Mouse (Mus musculus): ENCODE results near the gene Taf5l. TPM values are rescaled to one million over a fixed set of nuclear protein-coding genes. Genes with fewer than 3 reads are reported as not detected.
"Not testable (repeated sequence)": the region's sequence is repeated elsewhere in the genome, so short reads cannot be mapped to it uniquely, and the experiment has no call there.

The Taf5l gene
- polyA plus RNA-seq, 1 experiment: 8.0 TPM

DNA sequence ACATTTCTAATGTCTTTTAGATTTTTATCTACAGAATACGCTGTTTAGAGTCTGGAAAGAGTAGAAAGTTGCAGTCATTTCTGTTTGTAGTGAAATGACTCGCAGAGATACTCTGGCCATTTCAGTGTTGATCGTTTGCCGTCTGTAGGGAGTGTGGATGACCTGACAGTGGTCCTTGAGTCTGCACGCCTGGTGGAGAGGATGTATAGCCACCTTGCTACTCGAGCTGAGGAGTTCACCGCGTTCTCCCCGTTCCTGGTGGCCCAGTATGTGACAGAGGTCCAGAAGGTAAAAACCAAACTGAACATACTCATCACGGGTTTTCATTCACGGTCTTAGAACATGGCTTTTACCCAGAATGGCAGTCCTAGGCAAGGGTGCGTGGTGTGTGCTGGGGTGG is 23.7 kb upstream of the Taf5l start:
- Histone ChIP-seq H3K36me3 (replicated peaks; ENCODE audit: low read length) (peaks cover 82% of the 10 kb centered on the region), H3K4me3 (replicated peaks) (no peak overlapping the region), H3K27me3 (replicated peaks) (no peaks in the 10 kb centered on the region), H3K4me1 (peaks cover 11% of the 10 kb centered on the region), H3K9me3 (no peaks in the 10 kb centered on the region)
- no peak for TF ChIP-seq FLI1 (IDR thresholded peaks at IDR 0.05; ENCODE audit: low read length)
- TF ChIP-seq GATA1 (IDR thresholded peaks at IDR 0.05; ENCODE audit: borderline replicate concordance, low read length): no peak

DNA sequence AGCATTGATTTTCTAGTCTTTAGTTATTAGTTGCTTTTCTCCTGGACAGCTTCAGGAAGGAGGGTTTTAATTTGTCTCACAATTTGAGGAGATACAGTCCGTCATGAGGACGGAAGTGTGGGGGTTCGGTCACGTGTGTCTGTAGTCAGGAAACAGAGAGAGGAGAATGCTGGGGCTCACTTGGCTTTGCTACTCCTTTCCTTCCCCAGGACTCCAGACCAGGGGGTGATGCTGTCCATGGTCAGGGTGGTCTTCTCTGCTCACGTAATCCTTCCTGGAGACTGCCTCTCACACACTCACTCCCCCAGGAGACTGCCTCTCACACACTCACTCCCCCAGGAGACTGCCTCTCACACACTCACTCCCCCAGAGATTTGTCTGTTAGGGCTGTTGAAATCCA is 23.2 kb upstream of the Taf5l start:
- Histone ChIP-seq H3K36me3 (replicated peaks; ENCODE audit: low read length) (peaks cover 82% of the 10 kb centered on the region), H3K9me3 (no peaks in the 10 kb centered on the region), H3K27me3 (replicated peaks) (no peaks in the 10 kb centered on the region), H3K4me3 (replicated peaks) (no peak overlapping the region), H3K4me1 (peaks cover 11% of the 10 kb centered on the region)
- no peak for TF ChIP-seq GATA1 (IDR thresholded peaks at IDR 0.05; ENCODE audit: borderline replicate concordance, low read length)
- no peak for TF ChIP-seq FLI1 (IDR thresholded peaks at IDR 0.05; ENCODE audit: low read length)

DNA sequence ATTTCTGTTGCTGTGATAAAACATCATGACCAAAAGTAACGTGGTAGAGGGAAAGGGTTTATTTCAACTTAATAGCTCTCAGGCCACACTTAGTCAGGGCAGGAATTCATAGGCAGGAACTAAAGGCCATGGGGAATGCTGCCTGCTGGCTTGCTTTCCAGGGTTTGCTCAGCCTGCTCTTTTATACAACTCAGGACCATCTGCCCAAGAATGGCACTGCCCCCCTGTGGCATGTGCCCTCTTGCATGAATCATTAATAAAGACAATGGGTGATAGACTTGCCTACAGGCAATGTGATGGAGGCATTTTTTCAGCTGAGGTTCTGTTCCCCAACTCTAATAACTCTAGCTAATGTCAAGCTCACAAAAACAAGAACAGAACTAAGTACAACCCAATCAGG is 21.0 kb upstream of the Taf5l start:
- Histone ChIP-seq H3K4me1 (peaks cover 11% of the 10 kb centered on the region), H3K9me3 (no peaks in the 10 kb centered on the region), H3K27me3 (replicated peaks) (no peaks in the 10 kb centered on the region), H3K36me3 (replicated peaks; ENCODE audit: low read length) (peaks cover 89% of the 10 kb centered on the region), H3K4me3 (replicated peaks) (no peak overlapping the region)
- TF ChIP-seq GATA1 (IDR thresholded peaks at IDR 0.05; ENCODE audit: borderline replicate concordance, low read length) (no peak), FLI1 (IDR thresholded peaks at IDR 0.05; ENCODE audit: low read length) (no peak)

- no peaks in the 10 kb centered on the region for H3K27me3 ChIP-seq (replicated peaks)
- H3K9me3 ChIP-seq: no peaks in the 10 kb centered on the region
- H3K4me1 ChIP-seq: no peaks in the 10 kb centered on the region
- no peak overlapping the region for H3K4me3 ChIP-seq (replicated peaks)
- peaks cover 92% of the 10 kb centered on the region for H3K36me3 ChIP-seq (replicated peaks; ENCODE audit: low read length)
- TF ChIP-seq GATA1 (IDR thresholded peaks at IDR 0.05; ENCODE audit: borderline replicate concordance, low read length) (no peak), FLI1 (IDR thresholded peaks at IDR 0.05; ENCODE audit: low read length) (no peak)
Observed at GRCm38 (mm10) chr8:124039351-124039750, 18.2 kb upstream of the Taf5l start.

GRCm38 (mm10) chr8:124038121-124038520 is 16.9 kb upstream of the Taf5l start:
- peaks cover 3% of the 10 kb centered on the region; the same call in 1 of the 2 replicates for H3K4me1 ChIP-seq
- no peaks in the 10 kb centered on the region for H3K27me3 ChIP-seq (replicated peaks)
- peaks cover 93% of the 10 kb centered on the region for H3K36me3 ChIP-seq (replicated peaks; ENCODE audit: low read length)
- TF ChIP-seq GATA1 (IDR thresholded peaks at IDR 0.05; ENCODE audit: borderline replicate concordance, low read length): no peak
- no peak for TF ChIP-seq FLI1 (IDR thresholded peaks at IDR 0.05; ENCODE audit: low read length)
- H3K9me3 ChIP-seq: no peaks in the 10 kb centered on the region
- H3K4me3 ChIP-seq (replicated peaks): peak overlapping the region; percentile 8

DNA sequence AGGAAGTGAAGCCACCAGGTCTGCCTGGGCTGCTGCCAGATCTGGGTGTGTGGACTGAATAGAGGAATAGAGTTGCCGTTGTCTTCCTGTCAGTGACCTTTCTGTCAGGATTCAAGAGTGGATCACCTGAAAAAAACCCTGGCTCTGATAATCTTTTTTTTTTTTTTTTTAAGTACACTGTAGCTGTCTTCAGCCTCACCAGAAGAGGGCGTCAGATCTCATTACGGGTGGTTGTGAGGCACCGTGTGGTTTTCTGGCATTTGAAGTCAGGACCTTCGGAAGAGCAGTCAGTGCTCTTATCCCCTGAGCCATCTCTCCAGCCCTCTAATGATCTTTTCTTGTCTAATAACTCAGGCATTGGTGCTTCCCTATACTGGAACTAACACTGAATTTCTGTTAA is 12.2 kb upstream of the Taf5l start:
- H3K4me3 ChIP-seq (replicated peaks): no peak overlapping the region
- H3K9me3 ChIP-seq: no peaks in the 10 kb centered on the region
- TF ChIP-seq GATA1 (IDR thresholded peaks at IDR 0.05; ENCODE audit: borderline replicate concordance, low read length) (no peak), FLI1 (IDR thresholded peaks at IDR 0.05; ENCODE audit: low read length) (no peak)
- H3K36me3 ChIP-seq (replicated peaks; ENCODE audit: low read length): peaks cover 94% of the 10 kb centered on the region
- no peaks in the 10 kb centered on the region for H3K27me3 ChIP-seq (replicated peaks)
- peaks cover 14% of the 10 kb centered on the region for H3K4me1 ChIP-seq

- no peaks in the 10 kb centered on the region for H3K27me3 ChIP-seq (replicated peaks)
- no peaks in the 10 kb centered on the region for H3K9me3 ChIP-seq
- H3K36me3 ChIP-seq (replicated peaks; ENCODE audit: low read length): peaks cover 86% of the 10 kb centered on the region
- peaks cover 25% of the 10 kb centered on the region for H3K4me1 ChIP-seq
- H3K4me3 ChIP-seq (replicated peaks): no peak overlapping the region
- TF ChIP-seq FLI1 (IDR thresholded peaks at IDR 0.05; ENCODE audit: low read length) (no peak), GATA1 (IDR thresholded peaks at IDR 0.05; ENCODE audit: borderline replicate concordance, low read length) (no peak)
Observed at GRCm38 (mm10) chr8:124027831-124028230, 6.6 kb upstream of the Taf5l start.

GRCm38 (mm10) chr8:124026265-124026664 is 5.1 kb upstream of the Taf5l start:
- not testable (repeated sequence) for H3K9me3 ChIP-seq; H3K27me3 ChIP-seq (replicated peaks); H3K4me3 ChIP-seq (replicated peaks)
- Histone ChIP-seq H3K4me1 (peaks cover 33% of the 10 kb centered on the region), H3K36me3 (replicated peaks; ENCODE audit: low read length) (peaks cover 75% of the 10 kb centered on the region)

- no peaks in the 10 kb centered on the region for H3K9me3 ChIP-seq
- H3K4me3 ChIP-seq (replicated peaks): peak overlapping the region; percentile 92
- peaks cover 74% of the 10 kb centered on the region for H3K4me1 ChIP-seq
- peaks cover 24% of the 10 kb centered on the region for H3K36me3 ChIP-seq (replicated peaks; ENCODE audit: low read length)
- TF ChIP-seq FLI1 (IDR thresholded peaks at IDR 0.05; ENCODE audit: low read length) (no peak), GATA1 (IDR thresholded peaks at IDR 0.05; ENCODE audit: borderline replicate concordance, low read length) (no peak)
- H3K27me3 ChIP-seq (replicated peaks): no peaks in the 10 kb centered on the region
Observed at GRCm38 (mm10) chr8:124020439-124021236, 559 bp downstream of the Taf5l start.

DNA sequence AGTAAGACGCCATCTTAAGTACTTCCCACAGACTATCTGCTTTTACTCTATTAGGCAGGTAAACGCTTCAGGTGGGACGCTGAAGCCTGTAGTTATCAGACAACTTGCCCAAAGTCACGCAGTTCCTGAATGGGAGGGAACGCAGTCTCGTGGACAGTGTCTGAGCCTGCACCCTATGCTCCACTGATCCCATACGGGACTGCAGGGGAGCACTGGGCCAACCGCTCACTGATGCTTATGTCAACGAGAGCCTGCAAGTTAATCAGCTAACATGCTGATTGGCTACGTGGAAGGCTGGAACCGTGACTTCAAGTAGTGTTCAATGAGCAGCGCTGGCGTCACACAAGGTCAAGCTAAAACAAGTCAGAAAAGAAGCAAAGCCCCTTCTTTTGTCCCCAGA is 1.4 kb downstream of the Taf5l start:
- Histone ChIP-seq H3K36me3 (replicated peaks; ENCODE audit: low read length) (peaks cover 17% of the 10 kb centered on the region), H3K4me3 (replicated peaks) (peak overlapping the region; percentile 92), H3K27me3 (replicated peaks) (no peaks in the 10 kb centered on the region), H3K4me1 (peaks cover 83% of the 10 kb centered on the region), H3K9me3 (no peaks in the 10 kb centered on the region)
- TF ChIP-seq FLI1 (IDR thresholded peaks at IDR 0.05; ENCODE audit: low read length): no peak
- TF ChIP-seq GATA1 (IDR thresholded peaks at IDR 0.05; ENCODE audit: borderline replicate concordance, low read length): no peak
